Mouse (Mus musculus) CH12F3 (cell line): Measurements from ENCODE around the gene Cradd.

Experiments used
- in situ Hi-C: fragments of 300-500 bp; cut with MboI; formaldehyde crosslinking; loops from 2 replicates; pipeline ENCODE4 v1.14.3; 2020; ENCODE audit warnings: low sequenced_read_pairs

Gene Cradd

DNA sequence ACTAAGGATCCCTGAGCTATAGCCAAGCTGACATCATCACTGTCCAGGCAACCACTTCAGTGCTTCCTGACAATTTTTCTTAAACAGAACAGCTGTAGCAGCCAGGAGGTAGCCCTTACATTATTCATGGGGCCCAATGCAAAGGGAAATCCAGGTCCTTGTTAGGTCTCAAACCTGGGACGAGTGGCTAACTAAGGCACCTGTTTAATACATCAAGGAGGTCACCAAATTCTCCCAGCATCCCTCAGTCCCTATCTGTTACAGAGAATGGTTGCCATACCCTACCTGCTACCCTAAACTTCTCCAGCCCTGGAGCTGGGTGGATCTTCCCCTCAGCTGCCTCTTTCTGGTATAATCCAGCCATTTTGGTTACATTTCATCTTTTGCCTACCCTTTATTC lies 10.9 kb upstream of the Cradd start:
- in situ Hi-C loops: no loop called here

DNA sequence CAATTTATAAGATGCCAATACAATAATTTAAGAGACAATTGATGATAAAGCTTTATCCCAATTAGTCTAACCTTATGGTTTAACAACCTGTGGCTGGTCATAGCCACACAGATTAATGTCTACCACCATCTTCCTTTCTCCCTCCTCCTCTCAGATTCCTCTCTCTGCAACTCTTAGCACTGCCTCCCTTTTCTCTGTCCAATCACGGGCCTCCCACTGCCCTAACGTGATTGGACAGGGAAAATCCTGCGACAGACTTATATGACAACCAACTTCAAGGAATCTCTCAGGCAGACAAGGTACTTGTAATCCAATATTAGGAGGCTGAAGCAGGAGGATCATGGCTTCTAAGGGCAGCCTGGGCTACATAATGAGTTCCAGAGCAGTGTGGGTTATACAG lies 8.7 kb upstream of the Cradd start:
- in situ Hi-C loops: no loop called here

DNA sequence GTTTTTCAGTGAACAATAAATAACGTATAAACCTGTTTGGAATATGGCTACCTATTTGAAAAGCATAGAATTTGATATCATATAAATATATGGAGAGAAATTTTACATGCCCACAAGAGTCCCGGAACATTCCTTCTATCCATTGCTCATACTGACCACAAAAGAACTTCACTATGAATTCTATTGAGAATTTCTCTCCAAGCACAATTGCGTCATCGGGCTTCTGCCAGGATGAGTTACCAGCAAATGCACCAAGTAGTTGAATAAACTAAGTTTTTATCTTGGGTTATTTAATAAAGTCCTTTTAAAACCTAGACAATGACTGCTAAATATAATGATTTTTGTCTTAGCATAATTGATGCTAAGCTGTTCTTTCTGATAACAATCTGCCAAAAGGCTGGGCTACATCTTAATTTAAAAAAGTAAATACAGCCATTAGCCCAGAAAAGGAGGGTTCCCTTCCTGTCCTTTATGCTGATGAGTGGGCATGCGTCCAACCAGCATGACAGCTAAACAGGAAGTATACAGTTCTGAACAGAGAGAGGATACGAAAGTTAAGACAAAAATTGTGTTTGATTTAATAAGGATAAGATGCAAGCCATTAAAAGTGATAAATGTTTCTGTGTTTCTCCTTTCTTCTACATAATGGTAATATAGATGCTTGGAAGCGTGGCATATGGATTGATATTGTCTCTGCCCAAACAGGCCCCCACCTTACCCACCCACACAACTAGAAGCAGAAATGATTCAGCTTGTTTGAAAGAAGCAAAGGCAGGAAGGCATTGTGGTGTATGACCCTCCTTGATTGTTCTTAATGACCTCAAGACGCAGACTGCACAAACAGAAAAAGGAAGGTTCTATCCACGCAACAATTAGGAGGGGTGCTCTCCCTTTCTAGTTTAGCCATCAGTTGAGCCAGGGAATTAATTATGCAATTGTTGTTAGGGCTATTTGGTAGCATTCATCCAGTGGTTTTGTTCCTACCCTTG lies 6.7 kb upstream of the Cradd start:
- in situ Hi-C loops: no loop called here

DNA sequence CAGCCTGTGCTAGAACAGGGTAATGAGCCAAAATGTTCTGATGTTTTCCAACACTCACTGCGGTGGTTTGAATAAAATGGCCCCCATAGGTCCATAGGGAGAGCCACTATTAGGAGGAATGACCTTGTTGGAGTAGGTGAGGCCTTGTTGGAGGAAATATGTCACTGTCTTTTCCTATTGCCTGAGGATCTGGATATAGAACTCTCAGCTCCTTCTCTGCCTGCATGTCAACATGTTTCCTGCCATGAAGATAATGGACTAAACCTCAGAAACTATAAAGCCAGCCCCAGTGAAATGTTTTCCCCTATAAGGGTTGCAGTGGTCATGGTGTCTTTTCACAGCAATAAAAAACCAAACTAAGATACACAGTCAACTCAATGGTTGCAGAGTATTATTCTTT lies 6.0 kb upstream of the Cradd start:
- in situ Hi-C loops: no loop called here

DNA sequence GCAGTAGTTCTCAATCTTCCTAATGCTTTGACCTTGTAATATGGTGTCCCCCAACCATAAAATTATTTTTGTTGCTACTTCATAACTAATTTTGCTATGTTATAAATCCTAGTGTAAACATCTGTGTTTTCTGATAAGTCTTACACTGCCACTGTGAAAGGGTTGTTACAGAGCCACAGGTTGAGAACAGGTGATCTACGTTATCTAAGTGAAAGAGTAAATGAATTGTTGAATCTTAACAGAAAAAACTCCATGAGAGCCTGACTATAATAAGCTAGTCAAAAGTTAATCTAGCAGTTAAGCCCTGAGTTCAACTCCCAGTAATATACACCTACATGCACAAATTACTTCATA lies 322 bp upstream of the Cradd start:
- in situ Hi-C loops: no loop called here

- in situ Hi-C loops: no loop called here
Observed at GRCm38 (mm10) chr10:95322076-95323070, 1.6 kb downstream of the Cradd start.

GRCm38 (mm10) chr10:95319001-95319400 lies 4.9 kb downstream of the Cradd start:
- in situ Hi-C loops: no loop called here

DNA sequence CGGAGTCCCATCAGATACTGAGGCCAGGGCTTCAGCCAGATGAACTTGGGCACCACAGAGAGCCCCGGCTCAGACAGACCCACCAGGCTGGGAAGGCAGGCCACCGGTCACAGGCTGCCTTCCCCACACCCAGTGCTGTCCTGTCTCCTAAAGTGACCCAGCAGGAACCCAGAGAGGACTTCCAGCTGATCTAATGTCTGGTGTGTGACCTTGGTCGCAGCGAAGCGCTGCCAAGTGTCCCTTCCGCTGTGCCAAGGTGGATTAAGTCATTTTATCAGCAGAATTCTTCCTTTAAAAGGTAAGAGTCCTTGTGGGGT lies 5.6 kb downstream of the Cradd start:
- in situ Hi-C loops: no loop called here

DNA sequence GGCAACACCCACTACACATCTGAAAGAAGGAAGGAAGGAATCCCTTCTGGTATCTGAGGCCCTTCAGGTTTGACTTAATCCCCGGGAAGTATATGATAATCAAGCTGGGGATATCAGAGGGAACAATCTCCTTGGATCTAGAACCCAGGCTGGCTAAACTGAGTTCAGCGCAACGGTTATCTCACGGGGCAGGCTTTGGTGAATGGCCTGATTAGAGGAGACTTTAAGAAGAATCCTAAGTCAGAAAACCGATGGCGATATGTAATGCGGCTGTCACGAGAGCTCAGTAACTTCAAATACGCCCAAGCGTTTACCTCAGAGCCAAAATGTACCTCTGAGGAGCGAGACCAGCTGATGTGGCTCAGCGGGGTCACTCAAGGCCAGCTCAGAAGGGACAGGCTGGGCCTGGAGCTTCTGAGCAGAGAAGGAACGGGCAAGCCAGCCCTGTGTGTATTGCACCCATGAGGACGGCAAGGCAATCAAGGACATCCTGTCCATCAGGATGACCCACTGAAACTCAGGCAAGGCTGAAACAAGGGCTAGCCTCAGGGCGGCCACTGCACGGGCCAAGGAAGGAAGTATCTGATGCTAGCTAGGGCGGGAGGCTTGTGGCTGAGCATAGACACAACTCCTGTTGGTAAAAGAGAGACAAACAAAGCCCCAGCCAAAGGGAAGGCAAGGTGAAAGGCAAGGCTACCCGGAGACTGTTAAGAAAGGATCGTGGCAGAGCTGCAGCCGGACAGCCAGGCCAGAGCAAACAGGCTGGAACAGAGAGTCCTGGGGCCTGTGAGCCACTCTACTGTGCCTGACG lies 6.1 kb downstream of the Cradd start:
- in situ Hi-C loops: no loop called here

DNA sequence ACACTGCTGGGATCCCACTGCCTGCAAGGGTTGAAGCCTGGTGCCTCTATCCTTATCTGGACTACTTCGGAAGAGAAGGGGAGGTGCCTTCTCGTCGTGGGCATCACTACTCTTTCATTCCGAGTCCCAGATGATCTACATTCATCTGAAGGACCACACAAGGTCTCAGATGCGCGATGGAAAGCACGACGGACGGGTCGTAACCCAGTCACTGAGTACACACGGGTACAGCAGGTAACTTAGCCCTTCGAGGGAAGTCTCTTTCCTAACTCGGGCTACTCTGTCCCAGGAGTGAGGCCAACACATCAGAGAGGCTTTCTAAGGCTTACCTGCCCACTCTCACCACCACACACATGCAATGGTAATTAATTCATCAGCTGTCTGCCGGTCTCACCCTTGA lies 6.8 kb downstream of the Cradd start:
- in situ Hi-C loops: no loop called here

DNA sequence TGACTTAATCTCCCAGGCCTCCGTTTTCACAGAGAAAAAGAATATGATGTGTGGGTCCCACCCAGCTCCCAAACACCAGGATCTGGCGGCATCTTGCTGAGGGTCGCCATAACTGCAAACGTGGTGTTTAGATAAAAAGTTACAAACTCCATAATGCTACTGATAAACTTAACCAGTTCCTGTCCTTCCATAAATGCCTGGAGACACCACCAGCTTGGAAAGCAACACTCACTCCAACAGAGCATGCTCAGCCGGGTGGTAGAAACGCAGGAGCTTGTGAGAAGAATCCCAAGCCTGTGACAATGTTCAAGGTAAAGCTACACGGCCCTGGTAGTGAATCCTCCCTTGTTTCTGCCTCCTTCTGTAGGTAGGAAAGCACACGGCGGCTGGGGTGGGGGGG lies 7.3 kb downstream of the Cradd start:
- in situ Hi-C loops: no loop called here

DNA sequence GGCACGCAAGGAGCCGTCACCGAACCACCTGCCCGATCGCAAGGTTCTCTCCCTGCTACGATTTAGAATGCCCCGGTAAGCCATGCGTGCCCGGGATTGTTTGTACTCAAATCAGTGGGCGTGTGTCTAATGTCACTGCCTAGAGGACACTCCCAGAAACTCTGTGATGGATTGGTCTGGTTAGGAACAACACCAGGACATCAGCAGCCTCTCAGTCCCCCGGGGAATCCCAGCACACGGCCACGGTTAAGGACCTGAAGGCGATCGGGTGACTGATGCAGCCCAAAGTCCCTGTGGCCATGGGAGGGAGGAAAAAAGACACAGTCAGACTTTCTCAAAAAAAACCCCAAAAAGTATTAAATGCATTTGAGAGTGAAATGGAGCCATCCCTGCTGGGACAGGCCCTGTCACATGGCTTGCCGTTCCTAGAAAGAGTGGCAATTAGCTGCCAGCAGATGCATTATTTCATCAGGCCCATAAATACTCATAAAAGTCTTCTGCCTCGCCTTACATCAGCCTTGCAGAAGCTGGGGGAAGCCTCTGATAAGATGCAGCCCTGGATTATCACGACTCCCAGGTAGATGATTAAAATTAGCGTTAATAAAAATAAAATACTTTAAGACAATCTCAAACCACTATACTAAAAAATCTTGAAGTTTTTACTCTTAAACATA lies 8.0 kb downstream of the Cradd start:
- in situ Hi-C loops: no loop called here

DNA sequence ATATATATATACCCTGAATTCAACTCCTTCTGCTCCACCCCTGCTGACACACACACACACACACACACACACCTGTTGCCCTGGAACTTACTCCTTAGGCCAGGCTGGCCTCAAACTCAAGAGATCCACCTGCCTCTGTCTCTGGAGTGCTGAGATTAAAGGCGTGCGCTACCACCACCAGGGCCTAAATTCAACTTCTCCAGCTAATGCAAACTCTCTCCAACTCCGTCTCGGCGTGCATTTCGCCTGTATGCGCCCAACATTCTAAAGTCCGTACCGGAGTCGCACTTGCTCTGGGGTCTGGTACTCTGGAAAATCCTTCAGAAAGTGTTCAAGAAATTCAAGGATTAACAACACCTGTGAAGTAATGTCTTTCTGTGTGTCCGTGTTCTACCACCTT lies 8.6 kb downstream of the Cradd start:
- in situ Hi-C loops: no loop called here

GRCm38 (mm10) chr10:95314019-95314418 lies 9.9 kb downstream of the Cradd start:
- in situ Hi-C loops: no loop called here

DNA sequence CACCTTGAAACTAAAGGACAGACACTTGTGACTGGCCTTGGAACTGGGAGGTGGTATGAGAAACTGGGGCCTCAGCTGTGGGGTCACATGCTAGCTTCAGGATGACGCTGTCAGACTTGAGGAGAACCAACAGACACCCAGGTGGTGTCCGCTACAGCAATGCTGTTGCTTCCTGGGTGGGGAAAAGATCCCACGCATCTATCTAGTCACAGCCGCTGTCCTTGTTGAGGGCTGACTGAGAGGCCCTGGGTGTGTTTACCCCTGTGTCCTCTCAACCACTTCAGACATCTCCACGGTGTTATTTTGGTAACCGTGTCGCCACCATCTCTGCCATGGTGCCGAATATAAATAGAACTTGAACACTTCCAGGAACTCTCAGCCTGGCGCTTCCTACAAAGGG lies 10.4 kb downstream of the Cradd start:
- in situ Hi-C loops: no loop called here

- in situ Hi-C loops: no loop called here
Observed at GRCm38 (mm10) chr10:95310688-95311441, 13.1 kb downstream of the Cradd start.

DNA sequence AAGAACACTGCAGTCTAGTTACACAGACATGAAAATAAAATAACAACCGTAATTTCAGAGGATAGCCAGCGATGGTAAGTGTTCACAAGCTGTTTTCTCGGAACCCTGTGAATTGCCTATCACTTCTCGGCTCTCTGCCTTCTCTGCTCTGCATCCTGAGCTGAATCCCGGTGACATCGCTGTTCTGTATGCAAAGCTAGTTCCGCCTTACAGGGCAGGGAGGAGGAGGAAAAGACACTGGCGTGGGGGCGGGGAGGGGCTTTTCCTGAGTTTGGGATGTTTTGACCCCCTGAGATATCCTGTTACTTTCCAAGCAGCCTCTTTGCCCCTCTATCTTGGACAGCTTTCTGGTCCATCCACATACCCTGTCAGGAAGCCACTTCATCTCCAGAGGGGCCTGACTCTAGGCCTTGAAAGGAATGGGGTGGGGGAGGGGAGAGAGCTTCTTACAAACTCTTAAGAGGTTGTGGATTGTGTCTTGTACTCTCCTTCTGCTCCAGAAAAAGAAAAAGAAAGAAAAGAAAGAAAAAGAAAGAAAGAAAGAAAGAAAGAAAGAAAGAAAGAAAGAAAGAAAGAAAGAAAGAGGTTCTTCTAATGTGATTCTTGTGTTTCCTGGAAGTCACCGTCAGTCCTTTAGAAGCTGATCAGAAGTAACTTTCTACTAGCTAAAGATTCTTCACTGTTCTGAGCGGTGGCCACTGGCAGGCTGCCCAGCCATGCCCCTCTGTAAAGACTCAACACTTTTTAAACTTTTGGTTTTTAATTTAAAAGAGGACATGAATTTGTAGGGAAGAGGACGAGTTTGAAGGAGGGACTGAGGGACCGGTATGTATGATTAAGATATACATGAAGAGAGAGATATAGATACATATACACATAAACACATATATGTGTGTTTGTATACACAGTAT lies 14.3 kb downstream of the Cradd start:
- in situ Hi-C loops: no loop called here

- in situ Hi-C loops: no loop called here
Observed at GRCm38 (mm10) chr10:95308991-95309390, 14.9 kb downstream of the Cradd start.

DNA sequence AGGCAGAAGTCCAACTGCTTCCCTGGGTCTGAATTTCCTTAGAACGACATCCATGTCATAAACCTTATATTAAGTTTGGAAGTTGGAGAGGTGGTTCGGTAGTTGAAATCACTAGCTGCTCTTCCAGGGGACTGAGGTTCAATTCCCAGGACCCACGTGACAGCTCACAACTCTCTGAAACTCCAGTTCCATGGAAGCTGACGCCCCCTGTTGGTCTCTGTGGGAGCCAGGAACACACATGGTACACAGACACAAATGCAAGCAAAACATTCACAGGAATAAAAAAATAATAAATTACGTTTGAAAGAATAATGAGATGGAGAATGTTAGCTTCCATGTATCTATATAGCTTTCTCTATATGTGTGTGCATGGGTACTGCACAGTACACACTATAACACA lies 16.0 kb downstream of the Cradd start:
- in situ Hi-C loops: no loop called here
